Mouse (Mus musculus): ENCODE data around the gene Haus2. TPM values are rescaled to one million over a fixed set of nuclear protein-coding genes. Genes with fewer than 3 reads are reported as not detected.
"Not testable (repeated sequence)": the region's sequence is repeated elsewhere in the genome, so short reads cannot be mapped to it uniquely, and the experiment has no call there.

The Haus2 gene
- polyA plus RNA-seq (2017; shearing (Covaris generic)): 10 to 100 TPM; 15.6 to 19.5 (median 18.0) TPM

GRCm38 (mm10) chr2:120608830-120609723, at the start of gene Haus2, which contains the start of gene Lrrc57:
Gene Haus2 (plus strand): TSS chr2:120609383.
Gene Lrrc57 (minus strand): TSS chr2:120609520.
- ATAC-seq: peak; percentile 95

- no peak for ATAC-seq
These were observed 47.7 kb upstream of the Haus2 start for GRCm38 (mm10) chr2:120561524-120561923.

GRCm38 (mm10) chr2:120562859-120563234, 46.3 kb upstream of the Haus2 start:
- ATAC-seq: no peak

- ATAC-seq: peak; percentile 80
These were observed 45.8 kb upstream of the Haus2 start, which contains the start of gene Zfp106 for GRCm38 (mm10) chr2:120563235-120563990. Gene Zfp106 (minus strand): TSS chr2:120563843.

GRCm38 (mm10) chr2:120564548-120565188, 44.5 kb upstream of the Haus2 start:
- ATAC-seq: not testable (repeated sequence)

- ATAC-seq: no peak
These were observed 43.8 kb upstream of the Haus2 start for GRCm38 (mm10) chr2:120565363-120565762.

GRCm38 (mm10) chr2:120566886-120567797, 42.0 kb upstream of the Haus2 start, which contains the start of gene Snap23:
Gene Snap23 (plus strand): TSS chr2:120567671.
- peak; percentile 76 for ATAC-seq

- no peak for ATAC-seq
These were observed 41.3 kb upstream of the Haus2 start for GRCm38 (mm10) chr2:120567798-120568320.

GRCm38 (mm10) chr2:120571081-120571480, 38.1 kb upstream of the Haus2 start:
- no peak for ATAC-seq

- not testable (repeated sequence) for ATAC-seq
These were observed 37.0 kb upstream of the Haus2 start for GRCm38 (mm10) chr2:120572161-120572560.

GRCm38 (mm10) chr2:120575121-120575520, 34.1 kb upstream of the Haus2 start:
- ATAC-seq: no peak

GRCm38 (mm10) chr2:120575978-120576377, 33.2 kb upstream of the Haus2 start:
- ATAC-seq: no peak

- ATAC-seq: no peak
These were observed 31.4 kb upstream of the Haus2 start for GRCm38 (mm10) chr2:120577799-120578198.

GRCm38 (mm10) chr2:120578286-120578685, 30.9 kb upstream of the Haus2 start:
- no peak for ATAC-seq

- no peak for ATAC-seq
These were observed 19.4 kb upstream of the Haus2 start for GRCm38 (mm10) chr2:120589759-120590158.

GRCm38 (mm10) chr2:120592227-120592626, 17.0 kb upstream of the Haus2 start:
- no peak for ATAC-seq

GRCm38 (mm10) chr2:120597734-120598133, 11.4 kb upstream of the Haus2 start:
- ATAC-seq: no peak

GRCm38 (mm10) chr2:120599506-120599905, 9.7 kb upstream of the Haus2 start:
- ATAC-seq: no peak

- no peak for ATAC-seq
These were observed 3.0 kb upstream of the Haus2 start for GRCm38 (mm10) chr2:120606021-120606690.

GRCm38 (mm10) chr2:120616279-120617163, 7.3 kb downstream of the Haus2 start:
- ATAC-seq: no peak
